Mouse (Mus musculus): ENCODE data around the gene Oas1g.
"Not testable (repeated sequence)": the region's sequence is repeated elsewhere in the genome, so short reads cannot be mapped to it uniquely, and the experiment has no call there.

DNA sequence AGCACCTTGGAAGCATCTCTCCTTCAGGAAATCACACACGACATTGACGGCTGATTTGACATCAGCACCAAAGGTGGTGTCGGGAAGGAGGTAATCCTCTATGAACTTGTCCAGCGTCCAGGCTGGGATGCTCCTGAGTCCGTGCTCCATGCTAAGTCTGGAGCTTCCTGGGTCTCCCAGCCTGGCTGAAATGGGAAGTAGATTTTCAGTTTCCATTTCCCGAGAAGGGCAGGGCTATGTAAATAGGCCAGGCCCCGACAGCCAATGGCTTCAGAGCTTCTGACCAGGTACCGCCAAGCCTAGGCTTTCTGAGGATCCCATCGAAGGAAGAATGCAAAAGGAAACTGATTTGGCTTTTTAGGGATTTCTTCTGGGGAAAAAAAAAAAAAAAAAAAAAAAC is at the start of gene Oas1g:
- not testable (repeated sequence) for TF ChIP-seq CTCF (IDR thresholded peaks at IDR 0.05; ENCODE audit: low read depth, low read length); POLR2A (IDR thresholded peaks at IDR 0.05; ENCODE audit: borderline replicate concordance, low read depth, low read length)

All from bone marrow macrophage, adult 2 months (primary cell).